Mouse (Mus musculus) layer of hippocampus, postnatal 10 days (tissue): ENCODE measurements at regions not wholly inside any gene's neighbourhood (a gene's known extent, or its start where the extent isn't known, plus 50 kb on each side); places are given as distances from the start of the nearest gene placed in this dataset.

Experiments
- DNase-seq, 2 experiments: peaks; one replicate each; pipeline ENCODE4 v3.0.0; 2021; ENCODE audit warnings: low spot score in 2 of 2
- microRNA-seq, 2 experiments: library from miRNA; unstranded; fragments of <30 nt; microRNA quantifications; one replicate each; pipeline ENCODE4 v1.2.0; 2021

DNA sequence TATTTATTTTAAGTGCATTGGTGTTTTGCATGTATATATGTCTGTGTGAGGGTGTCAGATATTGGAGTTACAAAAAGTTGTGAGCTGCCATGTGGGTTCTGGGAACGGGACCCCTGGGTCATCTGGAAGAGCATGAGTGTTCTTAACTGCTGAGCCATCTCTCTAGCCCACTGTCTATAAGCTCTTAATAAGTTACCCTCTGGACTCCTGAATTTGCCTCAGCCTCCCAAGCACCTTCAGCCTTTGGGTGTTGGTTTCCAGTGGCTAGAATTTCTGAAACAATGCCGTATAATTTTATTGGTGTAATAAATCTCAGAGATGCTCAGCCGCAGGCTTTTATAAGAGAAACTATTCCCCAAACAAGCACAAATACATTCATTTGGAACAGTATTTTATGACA, 75.0 kb downstream of the Nat3 start:
- no peak for DNase-seq

DNA sequence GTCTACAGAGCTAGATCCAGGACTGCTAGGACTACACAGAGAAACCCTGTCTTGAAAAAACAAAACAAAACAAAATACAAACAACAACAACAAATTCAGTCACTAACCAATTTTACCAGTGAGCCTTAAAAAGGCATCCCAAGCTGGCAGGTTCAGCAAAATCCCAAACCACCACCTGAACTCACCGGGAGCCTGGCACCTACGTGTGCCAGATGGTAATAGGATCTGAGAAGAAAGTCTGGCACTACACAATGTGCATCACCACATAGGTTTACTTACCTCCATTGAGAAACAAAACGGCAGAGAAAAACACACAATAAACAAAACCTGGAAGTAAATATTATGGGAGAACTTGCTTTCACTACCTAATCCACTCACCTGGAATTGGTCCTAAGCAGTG, 98.6 kb downstream of the Nat3 start:
- DNase-seq, result no peak

DNA sequence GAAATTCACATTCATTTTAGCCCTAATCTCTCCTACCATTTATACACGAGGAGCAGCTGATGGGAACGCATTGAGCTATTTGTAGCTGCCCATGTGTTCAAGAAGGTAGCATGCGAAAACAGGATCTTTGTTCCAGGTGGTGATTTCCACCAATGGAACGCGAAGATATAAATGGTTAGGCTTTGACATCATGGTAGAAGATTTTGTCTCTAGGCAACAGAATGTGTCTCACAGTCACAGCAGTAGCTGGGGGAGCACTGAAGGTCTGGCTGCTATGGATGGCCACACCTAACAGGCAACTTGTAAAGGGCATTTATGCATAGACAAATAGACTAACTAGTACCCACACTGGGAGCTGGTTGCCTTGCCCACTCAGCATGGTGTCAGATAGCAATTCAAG, 108.0 kb downstream of the Nat3 start:
- DNase-seq, result peak in 1 of 2 experiments; percentile 12

DNA sequence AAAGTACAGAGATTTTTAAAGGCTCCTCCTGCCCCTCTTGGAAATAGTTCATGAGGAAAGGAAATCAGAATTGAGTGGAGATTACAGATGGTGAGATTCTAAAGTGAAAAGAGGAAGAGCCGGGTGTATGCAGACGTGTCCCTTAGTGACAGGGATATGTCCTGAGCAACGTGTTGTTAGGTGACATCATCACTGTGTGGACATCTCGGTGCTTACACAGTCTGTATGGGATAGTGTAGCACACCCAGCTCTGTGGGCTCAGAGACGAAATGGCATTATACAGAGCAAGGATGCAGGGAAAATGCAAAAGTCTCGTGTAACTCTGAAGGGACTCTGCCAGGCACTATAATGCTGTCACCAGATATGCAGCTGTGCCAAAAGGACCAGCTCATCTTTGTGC, 108.6 kb downstream of the Nat3 start:
- DNase-seq, result peak in 1 of 2 experiments; percentile 5

Small RNA genes lying in the stretch of these regions (microRNA-seq; reads per million reads assigned to microRNA genes)
- 0 reads per million in 2 experiments for gene Gm44391
